Mouse (Mus musculus) cortical plate, adult 2 months (tissue): ENCODE data around the gene Mfsd4b2. TPM values are rescaled to one million over a fixed set of nuclear protein-coding genes. Genes with fewer than 3 reads are reported as not detected.
"Not testable (repeated sequence)": the region's sequence is repeated elsewhere in the genome, so short reads cannot be mapped to it uniquely, and the experiment has no call there.

ENCODE experiments used
- H3K27ac ChIP-seq: fragments of 200-500 bp; 2 replicates; pipeline ENCODE4 v1.5.1; 2012; ENCODE audit warnings: low read length, control low read depth, inconsistent platforms; ENCODE audit not compliant: insufficient read depth
- H3K4me1 ChIP-seq: fragments of 200-500 bp; 2 replicates; pipeline ENCODE4 v1.6.1; 2011; ENCODE audit warnings: low read length; ENCODE audit not compliant: control insufficient read depth, insufficient read depth
- H3K4me3 ChIP-seq: fragments of 200-500 bp; 2 replicates; pipeline ENCODE4 v1.5.1; 2011; ENCODE audit warnings: mild to moderate bottlenecking, low read length, control low read depth; ENCODE audit not compliant: insufficient read depth
- CTCF ChIP-seq: fragments of 200-500 bp; IDR thresholded peaks from 2 replicates; pipeline ENCODE4 v1.5.1; 2011; ENCODE audit warnings: mild to moderate bottlenecking, control low read depth, low read length; ENCODE audit not compliant: insufficient read depth; ENCODE audit errors: extremely low read depth
- POLR2A ChIP-seq: fragments of 200-500 bp; IDR thresholded peaks from 2 replicates; pipeline ENCODE4 v1.6.1; 2011; ENCODE audit warnings: mild to moderate bottlenecking, low read length, control low read depth; ENCODE audit not compliant: insufficient read depth; ENCODE audit errors: extremely low read depth
- polyA plus RNA-seq: library from polyadenylated mRNA; depleted of rRNA; stranded (reverse); fragments of >200 nt; gene quantifications from 2 replicates; pipeline ENCODE4 v1.2.3, GENCODE M21; 2012

The Mfsd4b2 gene
- polyA plus RNA-seq, 1 experiment = not detected

DNA sequence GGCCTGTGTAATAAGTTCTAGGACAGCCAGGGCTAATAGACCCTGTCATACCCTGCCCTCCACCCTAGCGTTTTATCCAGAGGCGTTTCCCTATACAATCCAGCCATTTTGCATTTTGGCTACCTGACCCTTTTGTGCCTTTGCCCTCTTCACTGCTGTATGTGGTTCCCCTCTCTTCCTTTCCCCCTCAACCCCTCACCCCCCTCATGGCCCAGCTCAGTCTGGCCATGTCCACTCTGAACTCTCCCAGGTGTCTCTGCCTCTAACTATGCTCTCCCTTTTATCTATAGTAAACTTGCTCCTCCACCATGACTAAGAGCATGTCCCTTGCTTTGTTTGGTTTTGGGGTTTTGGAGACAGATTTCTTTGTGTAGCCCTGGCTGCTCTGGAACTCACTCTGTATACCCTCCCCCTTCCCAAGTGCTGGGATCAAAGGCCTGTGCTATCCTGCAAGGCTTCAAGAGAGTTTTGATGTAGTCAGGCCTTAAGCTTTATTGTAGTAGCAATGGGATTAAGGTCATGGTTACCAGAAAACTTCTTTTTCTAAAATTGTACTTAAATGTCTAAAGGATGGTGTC lies 22.7 kb upstream of the Mfsd4b2 start:
- Histone ChIP-seq H3K27ac (no peak overlapping the region), H3K4me1 (no peaks in the 10 kb centered on the region), H3K4me3 (no peak overlapping the region)
- TF ChIP-seq POLR2A (no peak), CTCF (no peak)

DNA sequence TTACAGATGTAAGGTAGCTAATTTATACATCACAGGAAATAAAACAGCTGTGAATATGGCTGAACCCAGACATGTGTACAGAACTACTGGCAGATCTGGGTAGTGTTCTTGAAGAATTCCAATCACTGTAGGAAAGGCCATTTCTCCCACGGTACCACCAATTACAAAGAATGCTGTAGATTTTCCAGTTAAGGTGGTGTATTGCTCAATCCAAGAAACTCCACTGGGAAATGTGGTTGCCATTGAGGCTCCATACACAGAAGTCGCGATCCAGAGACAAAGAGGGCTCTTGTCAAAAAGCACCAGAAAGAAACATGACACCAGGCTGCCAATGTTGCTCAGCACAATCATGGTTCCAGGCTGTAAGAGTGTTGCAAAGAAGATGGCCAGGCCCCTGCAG lies 20.5 kb upstream of the Mfsd4b2 start:
- not testable (repeated sequence) for H3K4me1 ChIP-seq, H3K4me3 ChIP-seq, H3K27ac ChIP-seq

DNA sequence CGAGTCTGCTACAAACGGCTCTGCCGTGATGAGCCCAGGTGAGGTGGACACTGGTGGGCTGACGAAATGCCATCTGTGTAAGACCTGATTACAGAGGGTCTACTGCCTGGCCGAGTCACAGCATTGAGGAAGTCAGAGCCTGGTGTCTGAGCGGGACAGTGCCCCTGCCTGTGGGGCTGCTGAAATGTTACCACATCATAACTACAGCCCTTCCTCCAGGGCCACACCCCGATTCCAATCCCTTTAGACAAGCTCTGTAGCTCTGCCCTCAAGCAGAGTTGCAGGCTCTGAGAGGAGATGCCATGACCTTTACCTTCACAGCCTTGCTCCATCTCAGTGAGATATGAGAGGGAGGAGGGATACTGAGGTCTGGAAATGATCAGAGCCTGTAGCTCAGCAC lies 9.8 kb upstream of the Mfsd4b2 start:
- Histone ChIP-seq H3K27ac (no peak overlapping the region), H3K4me1 (no peaks in the 10 kb centered on the region), H3K4me3 (no peak overlapping the region)
- TF ChIP-seq CTCF (no peak), POLR2A (no peak)

DNA sequence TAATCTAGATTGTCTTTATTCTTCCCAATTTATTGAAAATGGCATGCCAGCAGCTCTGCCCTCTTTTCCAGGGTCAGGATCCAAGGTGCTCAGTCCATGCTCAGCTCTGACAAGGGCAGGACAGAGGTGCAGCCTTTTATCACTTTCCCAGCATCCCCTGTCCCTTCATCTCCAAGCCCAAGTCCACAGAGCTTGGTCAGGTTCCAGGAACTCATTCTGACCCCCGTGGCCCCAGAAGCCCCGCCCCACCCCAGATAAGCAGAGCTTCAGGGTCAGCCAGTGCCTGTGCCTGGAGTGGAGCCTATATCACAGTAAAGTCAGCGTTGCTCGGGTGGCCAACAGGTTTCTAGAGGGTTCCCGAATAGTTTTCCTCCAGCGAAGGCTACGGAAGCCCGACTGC lies 2.2 kb downstream of the Mfsd4b2 start:
- not testable (repeated sequence) for H3K4me3 ChIP-seq, H3K4me1 ChIP-seq, H3K27ac ChIP-seq

DNA sequence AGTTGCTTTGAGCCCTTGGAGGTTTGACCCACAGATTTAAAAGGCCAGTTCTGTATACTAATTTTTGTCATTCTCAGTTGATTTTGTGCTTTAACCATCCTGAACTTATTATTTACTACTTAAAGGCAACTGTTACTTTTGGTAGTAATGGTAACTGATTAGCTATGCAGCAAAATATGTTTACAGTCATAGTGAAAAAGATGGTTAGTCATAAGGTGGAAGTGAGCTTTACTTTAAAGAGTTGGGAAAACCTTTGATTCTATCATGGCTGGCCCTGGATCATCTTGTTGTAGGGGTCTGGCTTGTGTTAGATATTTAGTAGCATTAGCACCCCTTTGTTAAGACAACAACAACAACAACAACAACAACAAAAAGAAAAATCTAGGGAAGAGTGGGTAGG lies 14.1 kb downstream of the Mfsd4b2 start:
- Histone ChIP-seq H3K27ac (no peak overlapping the region), H3K4me1 (no peaks in the 10 kb centered on the region), H3K4me3 (no peak overlapping the region)
- TF ChIP-seq POLR2A (no peak), CTCF (no peak)

DNA sequence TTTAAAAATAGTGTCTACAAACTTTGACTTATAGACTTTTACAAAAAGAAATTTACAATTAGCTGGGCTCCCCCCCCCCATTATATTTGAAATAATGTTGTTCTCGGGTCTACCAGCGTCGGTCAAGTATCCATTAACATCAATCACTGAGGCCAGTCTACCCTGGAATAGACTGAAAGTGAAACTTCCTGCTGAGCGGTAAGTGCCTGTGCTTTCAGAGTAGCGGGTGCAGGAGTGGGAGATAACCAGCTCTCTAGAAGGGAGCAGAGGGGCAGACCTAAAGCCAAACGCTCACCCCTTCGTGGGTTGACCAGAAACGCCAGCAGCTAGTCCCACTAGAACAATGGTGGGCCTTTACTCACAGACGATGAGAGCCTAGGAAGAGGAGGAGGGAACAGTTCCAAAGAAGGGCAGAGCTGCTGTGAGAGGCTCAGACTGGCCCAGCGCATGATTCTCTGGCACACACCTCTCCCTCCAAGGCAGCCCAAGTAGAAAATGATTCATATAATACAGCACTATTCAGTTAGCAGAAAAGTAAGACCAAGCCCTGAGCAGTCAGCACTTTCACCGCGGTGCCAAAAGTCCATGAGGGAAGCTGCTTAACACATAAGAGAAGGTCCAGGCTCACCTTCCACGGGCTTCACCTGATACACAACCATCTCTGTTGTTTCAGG lies 17.8 kb downstream of the Mfsd4b2 start:
- TF ChIP-seq POLR2A = no peak
- no peak for TF ChIP-seq CTCF
- Histone ChIP-seq H3K4me3 (no peak overlapping the region), H3K4me1 (no peaks in the 10 kb centered on the region), H3K27ac (no peak overlapping the region)

DNA sequence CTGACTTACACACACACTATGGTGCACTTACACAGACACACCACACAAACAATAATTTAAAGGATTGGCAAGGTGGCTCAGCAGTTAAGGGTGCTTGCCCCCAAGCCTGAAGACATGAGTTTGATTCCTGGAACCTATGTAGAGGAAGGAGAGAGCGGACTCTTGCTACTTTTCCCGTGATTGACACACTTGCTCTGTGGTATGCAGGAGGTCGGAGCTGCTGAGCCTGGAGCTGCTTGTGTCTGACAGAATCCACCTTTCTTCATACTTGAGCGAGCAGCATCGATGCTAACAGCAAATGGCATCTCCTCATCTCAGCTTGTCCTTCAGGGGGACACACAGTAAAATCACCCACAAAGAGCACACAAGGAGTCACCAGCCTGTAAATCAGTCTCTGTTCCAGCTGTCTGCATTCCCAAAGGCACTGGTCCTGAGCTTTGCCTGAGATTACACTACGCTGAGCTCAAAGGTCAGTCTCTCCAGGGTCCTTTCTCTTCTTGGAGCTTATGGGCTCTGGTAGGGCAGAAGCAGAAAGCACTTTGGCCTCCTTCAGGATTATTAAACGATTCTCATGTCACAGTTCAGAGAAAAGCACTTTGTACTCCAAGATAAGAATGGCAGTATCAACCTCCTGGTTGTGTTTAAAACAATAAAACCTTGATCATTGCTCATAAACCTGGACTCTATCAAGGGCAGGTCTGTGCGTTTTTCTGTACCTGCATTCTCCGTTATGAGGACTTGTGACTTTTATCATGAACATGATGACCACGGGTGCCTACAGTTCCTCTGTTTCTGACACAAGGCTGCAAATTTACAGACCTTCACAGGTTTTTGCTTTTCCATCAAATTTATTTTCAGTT lies 19.7 kb downstream of the Mfsd4b2 start:
- no peak overlapping the region for H3K27ac ChIP-seq
- TF ChIP-seq POLR2A (no peak), CTCF (no peak)

DNA sequence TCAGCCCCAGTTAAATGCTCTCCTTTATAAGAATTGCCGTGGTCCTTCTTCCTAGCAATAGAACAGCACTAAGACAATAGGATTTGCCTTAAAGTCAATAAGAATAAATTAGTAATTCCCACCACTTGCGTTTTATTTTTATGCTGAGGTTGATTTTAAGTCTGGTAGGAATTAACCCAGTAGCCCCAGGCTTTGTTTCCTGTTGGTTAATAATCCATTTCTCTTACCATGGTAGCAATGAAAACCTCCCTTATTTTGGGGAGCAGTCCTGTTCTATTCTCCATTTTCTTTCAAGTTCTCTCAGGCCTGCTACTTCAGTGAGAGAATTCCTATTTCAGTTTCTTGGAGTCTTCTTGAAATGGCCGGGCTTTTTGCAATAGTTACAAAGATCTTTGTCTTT lies 22.5 kb downstream of the Mfsd4b2 start:
- Histone ChIP-seq H3K4me1 (no peaks in the 10 kb centered on the region), H3K27ac (no peak overlapping the region), H3K4me3 (no peak overlapping the region)
- TF ChIP-seq POLR2A (no peak), CTCF (no peak)

More for the DNA sequence above, 19.7 kb downstream of the Mfsd4b2 start:
- H3K4me1 ChIP-seq = no peaks in the 10 kb centered on the region
- no peak overlapping the region for H3K4me3 ChIP-seq

DNA sequence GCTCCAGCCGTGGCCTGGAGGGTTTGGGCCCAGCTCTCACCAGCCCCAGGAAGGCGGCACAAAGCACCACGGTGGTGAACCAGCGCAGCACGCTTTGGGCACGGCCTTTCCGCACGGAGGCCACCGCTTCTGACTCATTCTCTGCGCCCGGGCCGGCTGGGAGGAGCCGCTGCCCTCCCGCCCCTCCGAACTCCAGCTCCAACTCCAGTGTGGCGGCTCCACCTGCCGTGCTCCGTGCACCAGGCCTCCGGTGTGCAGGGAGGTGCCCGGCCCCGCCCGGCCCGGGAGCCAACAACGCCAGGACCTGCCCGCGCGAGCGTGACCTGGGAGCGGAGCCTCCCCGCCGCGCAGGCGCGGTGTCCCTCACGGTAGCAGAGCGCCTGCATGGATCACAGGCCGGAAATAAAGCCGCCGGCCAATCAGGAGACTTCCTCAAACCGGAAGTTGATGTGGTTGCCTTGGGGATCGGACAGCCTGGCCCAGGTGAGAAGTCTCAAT lies 27.8 kb downstream of the Mfsd4b2 start, which contains the start of gene Mfsd4b4:
Mfsd4b4 (minus strand) TSS at position 365 of the 498 bp plus-strand sequence.
- Histone ChIP-seq H3K4me1 (no peaks in the 10 kb centered on the region; the same call in 1 of the 2 replicates), H3K4me3 (peak within 1 kb of the TSS; percentile 73), H3K27ac (peak within 1 kb of the TSS; percentile 79)
- TF ChIP-seq CTCF (no peak), POLR2A (peak; percentile 90)

DNA sequence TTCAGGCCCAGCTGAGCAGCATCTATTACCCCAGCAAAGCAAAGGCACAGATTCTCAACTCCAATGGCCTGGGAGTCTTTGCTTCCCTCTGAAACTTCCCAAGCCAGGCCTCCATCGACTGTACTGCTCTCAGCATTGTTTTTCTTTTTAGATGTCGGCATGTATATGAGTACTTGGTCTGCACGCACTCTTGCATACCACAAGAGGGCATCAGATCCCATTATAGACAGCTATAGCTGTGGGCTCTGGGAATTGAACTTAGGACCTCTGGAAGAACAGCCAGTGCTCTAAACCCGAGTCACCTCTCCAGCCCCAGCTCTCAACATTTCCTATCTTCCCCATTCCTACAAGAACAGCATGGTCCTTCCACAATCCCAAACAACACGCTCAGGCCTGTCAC lies 30.2 kb downstream of the Mfsd4b2 start:
- no peak overlapping the region for H3K4me3 ChIP-seq
- no peaks in the 10 kb centered on the region; the same call in 1 of the 2 replicates for H3K4me1 ChIP-seq
- TF ChIP-seq POLR2A (no peak), CTCF (no peak)
- H3K27ac ChIP-seq = no peak overlapping the region
